Mouse (Mus musculus): Measurements from ENCODE around the gene Ryr2.

Gene Ryr2

GRCm38 (mm10) chr13:11772173-11772572 is 334.6 kb downstream of the Ryr2 start:
- DNase-seq (ENCODE audit: low spot score in 2 of 2), result no peak

GRCm38 (mm10) chr13:11766899-11767298 is 339.8 kb downstream of the Ryr2 start:
- DNase-seq (ENCODE audit: low spot score in 2 of 2), result no peak

- no peak for DNase-seq (ENCODE audit: low spot score in 2 of 2)
These were observed 342.8 kb downstream of the Ryr2 start for GRCm38 (mm10) chr13:11763925-11764324.

GRCm38 (mm10) chr13:11763104-11763503 is 343.6 kb downstream of the Ryr2 start:
- no peak for DNase-seq (ENCODE audit: low spot score in 2 of 2)

- no peak for DNase-seq (ENCODE audit: low spot score in 2 of 2)
These were observed 348.9 kb downstream of the Ryr2 start for GRCm38 (mm10) chr13:11757894-11758293.

GRCm38 (mm10) chr13:11745479-11745878 is 361.3 kb downstream of the Ryr2 start:
- DNase-seq (ENCODE audit: low spot score in 2 of 2), result no peak

GRCm38 (mm10) chr13:11738211-11738610 is 368.5 kb downstream of the Ryr2 start:
- peak in 1 of 2 experiments; percentile 14 for DNase-seq (ENCODE audit: low spot score in 2 of 2)

GRCm38 (mm10) chr13:11716216-11716615 is 390.5 kb downstream of the Ryr2 start:
- no peak for DNase-seq (ENCODE audit: low spot score in 2 of 2)

GRCm38 (mm10) chr13:11709708-11710471 is 396.9 kb downstream of the Ryr2 start:
- DNase-seq (ENCODE audit: low spot score in 2 of 2), result no peak

GRCm38 (mm10) chr13:11701721-11702120 is 405.0 kb downstream of the Ryr2 start:
- no peak for DNase-seq (ENCODE audit: low spot score in 2 of 2)

- DNase-seq (ENCODE audit: low spot score in 2 of 2), result no peak
These were observed 410.2 kb downstream of the Ryr2 start for GRCm38 (mm10) chr13:11696496-11696895.

GRCm38 (mm10) chr13:11681802-11682201 is 424.9 kb downstream of the Ryr2 start:
- DNase-seq (ENCODE audit: low spot score in 2 of 2), result no peak

GRCm38 (mm10) chr13:11662815-11663214 is 443.9 kb downstream of the Ryr2 start:
- DNase-seq (ENCODE audit: low spot score in 2 of 2), result no peak

- DNase-seq (ENCODE audit: low spot score in 2 of 2), result no peak
These were observed 461.9 kb downstream of the Ryr2 start for GRCm38 (mm10) chr13:11644846-11645245.

GRCm38 (mm10) chr13:11636383-11636782 is 470.4 kb downstream of the Ryr2 start:
- DNase-seq (ENCODE audit: low spot score in 2 of 2), result no peak

- no peak for DNase-seq (ENCODE audit: low spot score in 2 of 2)
These were observed 482.2 kb downstream of the Ryr2 start for GRCm38 (mm10) chr13:11624513-11624912.

GRCm38 (mm10) chr13:11595431-11595830 is 511.3 kb downstream of the Ryr2 start:
- DNase-seq (ENCODE audit: low spot score in 2 of 2), result no peak

GRCm38 (mm10) chr13:11585283-11585682 is 521.5 kb downstream of the Ryr2 start:
- DNase-seq (ENCODE audit: low spot score in 2 of 2), result no peak

- DNase-seq (ENCODE audit: low spot score in 2 of 2), result no peak
These were observed 534.2 kb downstream of the Ryr2 start for GRCm38 (mm10) chr13:11572552-11572951.

GRCm38 (mm10) chr13:11567376-11567775 is 539.4 kb downstream of the Ryr2 start:
- DNase-seq (ENCODE audit: low spot score in 2 of 2), result no peak

GRCm38 (mm10) chr13:11566486-11566885 is 540.3 kb downstream of the Ryr2 start:
- DNase-seq (ENCODE audit: low spot score in 2 of 2), result no peak

- DNase-seq (ENCODE audit: low spot score in 2 of 2), result no peak
These were observed 543.3 kb downstream of the Ryr2 start for GRCm38 (mm10) chr13:11563224-11564024.

- no peak for DNase-seq (ENCODE audit: low spot score in 2 of 2)
These were observed 557.1 kb downstream of the Ryr2 start for GRCm38 (mm10) chr13:11549644-11550043.

All from spleen, postnatal 4 days (tissue).